Mouse (Mus musculus) MEL (cell line): Measurements from ENCODE around the gene Tbc1d1. TPM values are rescaled to one million over a fixed set of nuclear protein-coding genes. Genes with fewer than 3 reads are reported as not detected.

ENCODE experiments used
- DNase-seq: peaks from one replicate; pipeline ENCODE4 v3.0.0; 2011; ENCODE audit warnings: low read depth, low spot score
- H3K27ac ChIP-seq: 2 replicates; pipeline ENCODE4 v1.5.1; 2012; ENCODE audit warnings: low read depth, mild to moderate bottlenecking, control low read depth, low read length, moderate library complexity; ENCODE audit not compliant: control insufficient read depth
- H3K27me3 ChIP-seq, 2 experiments: fragments of 150-350 bp in 1 of 2; sonication (generic) in 1 of 2; 2 replicates each; pipeline ENCODE4 v1.6.1; 2012; ENCODE audit warnings: low read length in 2 of 2, mild to moderate bottlenecking in 2 of 2, improper control_type of control experiment in 1 of 2, moderate library complexity in 1 of 2; ENCODE audit not compliant: insufficient read depth in 2 of 2, control insufficient read depth in 1 of 2
- H3K36me3 ChIP-seq, 2 experiments: 2 replicates each; pipeline ENCODE4 v1.6.1; 2012 to 2014; ENCODE audit warnings: low read length in 2 of 2, improper control_type of control experiment in 1 of 2, inconsistent platforms in 1 of 2, mild to moderate bottlenecking in 1 of 2; ENCODE audit not compliant: insufficient read depth in 2 of 2, control insufficient read depth in 1 of 2
- H3K4me1 ChIP-seq, 2 experiments: fragments of 150-350 bp in 1 of 2; sonication (generic) in 1 of 2; 2 replicates each; pipeline ENCODE4 v1.6.1; 2012; ENCODE audit warnings: low read length in 2 of 2, improper control_type of control experiment in 1 of 2, mild to moderate bottlenecking in 1 of 2; ENCODE audit not compliant: insufficient read depth in 2 of 2, control insufficient read depth in 1 of 2
- H3K4me3 ChIP-seq, 2 experiments: fragments of 150-350 bp in 1 of 2; sonication (generic) in 1 of 2; 2 replicates each; pipeline ENCODE4 v1.5.1; 2012; ENCODE audit warnings: low read depth in 2 of 2, low read length in 2 of 2, mild to moderate bottlenecking in 2 of 2, moderate library complexity in 2 of 2, control low read depth in 1 of 2, improper control_type of control experiment in 1 of 2; ENCODE audit not compliant: control insufficient read depth in 1 of 2, insufficient read depth in 1 of 2
- H3K79me2 ChIP-seq: 2 replicates; pipeline ENCODE4 v1.6.1; 2012; ENCODE audit warnings: mild to moderate bottlenecking, low read length, moderate library complexity; ENCODE audit not compliant: control insufficient read depth, poor library complexity, insufficient read depth
- H3K9ac ChIP-seq: 2 replicates; pipeline ENCODE4 v1.6.1; 2012; ENCODE audit warnings: low read depth, mild to moderate bottlenecking, control low read depth, low read length, moderate library complexity; ENCODE audit not compliant: control insufficient read depth, poor library complexity, severe bottlenecking
- H3K9me3 ChIP-seq: fragments of 150-350 bp; sonication (generic); replicated peaks from 2 replicates; pipeline ENCODE4 v1.6.1; 2012; ENCODE audit warnings: mild to moderate bottlenecking, low read length, improper control_type of control experiment, moderate library complexity; ENCODE audit not compliant: insufficient read depth
- CHD2 ChIP-seq: IDR thresholded peaks from 2 replicates; pipeline ENCODE4 v1.6.1; 2011; ENCODE audit warnings: low read length, improper control_type of control experiment
- CTCF ChIP-seq, 3 experiments: IDR thresholded peaks in 2 of 3; conservative IDR thresholded peaks in 1 of 3; 2 replicates each; pipeline ENCODE4 v1.5.1; 2011 to 2012; ENCODE audit warnings: low read length in 3 of 3, low read depth in 2 of 3, mild to moderate bottlenecking in 2 of 3, improper control_type of control experiment in 1 of 3, inconsistent platforms in 1 of 3, mixed read lengths in 1 of 3, moderate library complexity in 1 of 3; ENCODE audit not compliant: control insufficient read depth in 1 of 3, insufficient read depth in 1 of 3, poor library complexity in 1 of 3, severe bottlenecking in 1 of 3
- E2F4 ChIP-seq: IDR thresholded peaks from 2 replicates; pipeline ENCODE4 v1.6.1; 2011; ENCODE audit warnings: low read depth, low read length, improper control_type of control experiment, borderline replicate concordance
- ETS1 ChIP-seq: IDR thresholded peaks from 2 replicates; pipeline ENCODE4 v1.6.1; 2012; ENCODE audit warnings: low read depth, mild to moderate bottlenecking, inconsistent platforms, low read length, improper control_type of control experiment, moderate library complexity
- GABPA ChIP-seq: IDR thresholded peaks from 2 replicates; pipeline ENCODE4 v1.6.1; 2012; ENCODE audit warnings: low read depth, mild to moderate bottlenecking, inconsistent platforms, low read length, improper control_type of control experiment, moderate library complexity
- GATA1 ChIP-seq: IDR thresholded peaks from 2 replicates; pipeline ENCODE4 v1.6.1; 2011; ENCODE audit warnings: low read depth, low read length, improper control_type of control experiment
- MAZ ChIP-seq: IDR thresholded peaks from 2 replicates; pipeline ENCODE4 v1.6.1; 2012; ENCODE audit warnings: low read depth, mild to moderate bottlenecking, inconsistent platforms, low read length, improper control_type of control experiment
- MXI1 ChIP-seq: IDR thresholded peaks from 2 replicates; pipeline ENCODE4 v1.6.1; 2011; ENCODE audit warnings: mild to moderate bottlenecking, low read depth, low read length, improper control_type of control experiment
- NELFE ChIP-seq: IDR thresholded peaks from 2 replicates; pipeline ENCODE4 v1.6.1; 2011; ENCODE audit warnings: low read depth, low read length, improper control_type of control experiment
- POLR2A ChIP-seq, 2 experiments: IDR thresholded peaks; 2 replicates each; pipeline ENCODE4 v1.6.1; 2011 to 2012; ENCODE audit warnings: low read length in 2 of 2, mild to moderate bottlenecking in 2 of 2, control low read depth in 1 of 2, improper control_type of control experiment in 1 of 2, low read depth in 1 of 2, moderate library complexity in 1 of 2; ENCODE audit not compliant: control insufficient read depth in 1 of 2, insufficient read depth in 1 of 2, poor library complexity in 1 of 2
- POLR2AphosphoS5 ChIP-seq: IDR thresholded peaks from 2 replicates; pipeline ENCODE4 v1.6.1; 2012; ENCODE audit warnings: low read depth, borderline replicate concordance, mild to moderate bottlenecking, inconsistent platforms, low read length, moderate library complexity, mixed read lengths
- RAD21 ChIP-seq: IDR thresholded peaks from 2 replicates; pipeline ENCODE4 v1.6.1; 2011; ENCODE audit warnings: mild to moderate bottlenecking, low read depth, low read length, improper control_type of control experiment
- SIN3A ChIP-seq: IDR thresholded peaks from 2 replicates; pipeline ENCODE4 v1.6.1; 2012; ENCODE audit warnings: low read length, improper control_type of control experiment, inconsistent platforms
- TBP ChIP-seq: IDR thresholded peaks from 2 replicates; pipeline ENCODE4 v1.8.0; 2011; ENCODE audit warnings: low read depth, low read length, improper control_type of control experiment
- TCF12 ChIP-seq: IDR thresholded peaks from 2 replicates; pipeline ENCODE4 v1.6.1; 2014; ENCODE audit warnings: low read depth, mild to moderate bottlenecking, inconsistent platforms, low read length, improper control_type of control experiment, moderate library complexity
- UBTF ChIP-seq: IDR thresholded peaks from 2 replicates; pipeline ENCODE4 v1.6.1; 2012; ENCODE audit warnings: low read depth, mild to moderate bottlenecking, inconsistent platforms, low read length, improper control_type of control experiment, moderate library complexity, borderline replicate concordance; ENCODE audit not compliant: insufficient read depth
- USF1 ChIP-seq: IDR thresholded peaks from 2 replicates; pipeline ENCODE4 v1.6.1; 2014; ENCODE audit warnings: low read depth, mild to moderate bottlenecking, inconsistent platforms, low read length, improper control_type of control experiment, moderate library complexity
- USF2 ChIP-seq, 2 experiments: IDR thresholded peaks; 2 replicates each; pipeline ENCODE4 v1.6.1; 2011 to 2012; ENCODE audit warnings: improper control_type of control experiment in 2 of 2, low read length in 2 of 2, borderline replicate concordance in 1 of 2, inconsistent platforms in 1 of 2, low read depth in 1 of 2, mild to moderate bottlenecking in 1 of 2; ENCODE audit not compliant: insufficient read depth in 1 of 2
- ZC3H11A ChIP-seq: IDR thresholded peaks from 2 replicates; pipeline ENCODE4 v1.6.1; 2012; ENCODE audit warnings: low read depth, mild to moderate bottlenecking, inconsistent platforms, low read length, improper control_type of control experiment
- ZMIZ1 ChIP-seq: IDR thresholded peaks from 2 replicates; pipeline ENCODE4 v1.6.1; 2012; ENCODE audit warnings: low read depth, mild to moderate bottlenecking, inconsistent platforms, low read length, improper control_type of control experiment, moderate library complexity
- ZNF384 ChIP-seq: IDR thresholded peaks from 2 replicates; pipeline ENCODE4 v1.6.1; 2012; ENCODE audit warnings: low read depth, mild to moderate bottlenecking, inconsistent platforms, low read length, improper control_type of control experiment
- polyA plus RNA-seq, 2 experiments: library from polyadenylated mRNA; stranded (reverse) in 1 of 2; unstranded in 1 of 2; fragments of >175 nt in 1 of 2; fragments of >200 nt in 1 of 2; gene quantifications; 2 replicates each; pipeline versions ENCODE4 v1.2.1 to v1.2.4; 2012; ENCODE audit warnings: low replicate concordance in 2 of 2, low read depth in 1 of 2; ENCODE audit not compliant: insufficient read length in 2 of 2, insufficient read depth in 1 of 2, missing spikeins in 1 of 2
- total RNA-seq: library from RNA; depleted of rRNA; stranded (reverse); fragments of 300-350 nt; gene quantifications from 2 replicates; pipeline ENCODE4 v1.2.3, GENCODE M21; 2012

The Tbc1d1 gene
- total and polyA plus RNA-seq, 3 experiments, result 22.5 to 24.4 TPM; not detected in 1

- no peaks in the 10 kb centered on the region for H3K4me1 ChIP-seq
- no peaks in the 10 kb centered on the region for H3K27me3 ChIP-seq
- no peak overlapping the region for H3K9ac ChIP-seq
- TF ChIP-seq POLR2A (IDR thresholded peaks at IDR 0.05; ENCODE audit: control insufficient read depth in 1 of 2, insufficient read depth in 1 of 2, low read depth in 1 of 2, low read length in 2 of 2, poor library complexity in 1 of 2) (no peak), ZMIZ1 (no peak)
- TF ChIP-seq, all 39 proteins: peak for 0
- Histone ChIP-seq H3K79me2 (no peaks in the 10 kb centered on the region), H3K27ac (no peak overlapping the region), H3K9me3 (no peaks in the 10 kb centered on the region), H3K36me3 (peaks cover 0 to 2% of the 10 kb centered on the region in 2 experiments; a peak in 1 of 4 replicates), H3K4me3 (no peak overlapping the region)
- no peak for DNase-seq
Measured at GRCm38 (mm10) chr5:64287287-64287686, 131.2 kb downstream of the Tbc1d1 start.

GRCm38 (mm10) chr5:64288031-64288928, 132.2 kb downstream of the Tbc1d1 start:
- DNase-seq, result no peak
- Histone ChIP-seq H3K9me3 (no peaks in the 10 kb centered on the region), H3K4me3 (no peak overlapping the region), H3K27ac (no peak overlapping the region), H3K79me2 (no peaks in the 10 kb centered on the region), H3K36me3 (peaks cover 0 to 2% of the 10 kb centered on the region in 2 experiments; a peak in 1 of 4 replicates), H3K27me3 (no peaks in the 10 kb centered on the region), H3K9ac (no peak overlapping the region), H3K4me1 (no peaks in the 10 kb centered on the region)
- no peak for TF ChIP-seq MAZ
- TF ChIP-seq ETS1, result no peak
- TF ChIP-seq POLR2AphosphoS5, result no peak
- no peak for TF ChIP-seq USF1

GRCm38 (mm10) chr5:64289202-64290060, 133.3 kb downstream of the Tbc1d1 start:
- Histone ChIP-seq H3K27me3 (no peaks in the 10 kb centered on the region), H3K27ac (no peak overlapping the region), H3K9me3 (no peaks in the 10 kb centered on the region), H3K36me3 (peaks cover 0 to 2% of the 10 kb centered on the region in 2 experiments; a peak in 1 of 4 replicates), H3K9ac (no peak overlapping the region), H3K4me1 (no peaks in the 10 kb centered on the region), H3K4me3 (no peak overlapping the region), H3K79me2 (no peaks in the 10 kb centered on the region)
- peak; percentile 77 for DNase-seq
- TF ChIP-seq ETS1 (no peak), ZC3H11A (peak; percentile 70), RAD21 (peak; percentile 85), GATA1 (no peak), CTCF (IDR thresholded peaks at IDR 0.05 in 2 of 3, conservative IDR thresholded peaks at IDR 0.05 in 1 of 3; ENCODE audit: control insufficient read depth in 1 of 3, insufficient read depth in 1 of 3, low read depth in 2 of 3, low read length in 3 of 3, poor library complexity in 1 of 3, severe bottlenecking in 1 of 3) (peak; percentile 70 to 87 (median 86)), MXI1 (no peak), ZMIZ1 (no peak), USF1 (no peak), GABPA (no peak), UBTF (no peak), SIN3A (peak; percentile 25; the same call in 1 of the 2 replicates), POLR2AphosphoS5 (no peak), TCF12 (no peak), USF2 (IDR thresholded peaks at IDR 0.05; ENCODE audit: borderline replicate concordance in 1 of 2, insufficient read depth in 1 of 2, low read depth in 1 of 2, low read length in 2 of 2) (no peak), NELFE (no peak), E2F4 (no peak), ZNF384 (no peak), TBP (no peak), CHD2 (no peak), POLR2A (IDR thresholded peaks at IDR 0.05; ENCODE audit: control insufficient read depth in 1 of 2, insufficient read depth in 1 of 2, low read depth in 1 of 2, low read length in 2 of 2, poor library complexity in 1 of 2) (no peak)
